Mouse (Mus musculus) cortical plate, adult 2 months (tissue): ENCODE measurements around the gene Hgfac.

Source experiments
- CTCF ChIP-seq: fragments of 200-500 bp; IDR thresholded peaks from 2 replicates; pipeline ENCODE4 v1.5.1; 2011; ENCODE audit warnings: mild to moderate bottlenecking, control low read depth, low read length; ENCODE audit not compliant: insufficient read depth; ENCODE audit errors: extremely low read depth
- POLR2A ChIP-seq: fragments of 200-500 bp; IDR thresholded peaks from 2 replicates; pipeline ENCODE4 v1.6.1; 2011; ENCODE audit warnings: mild to moderate bottlenecking, low read length, control low read depth; ENCODE audit not compliant: insufficient read depth; ENCODE audit errors: extremely low read depth

- no peak for TF ChIP-seq POLR2A
- no peak for TF ChIP-seq CTCF
These were observed 30.5 kb downstream of the Hgfac start for GRCm38 (mm10) chr5:35071855-35072254.
